Mouse (Mus musculus) cerebellum, adult 8-10 months (tissue): Measurements from ENCODE around the gene Adtrp.

ENCODE experiments used
- DNase-seq: peaks from one replicate; pipeline ENCODE4 v3.0.0; 2022

The Adtrp gene

GRCm38 (mm10) chr13:41773812-41774376 lies 73.6 kb downstream of the Adtrp start:
- no peak for DNase-seq

- DNase-seq = no peak
Observed at GRCm38 (mm10) chr13:41771061-41771460, 76.4 kb downstream of the Adtrp start.

- DNase-seq = no peak
Observed at GRCm38 (mm10) chr13:41767941-41768340, 79.5 kb downstream of the Adtrp start.

GRCm38 (mm10) chr13:41761986-41762385 lies 85.5 kb downstream of the Adtrp start:
- no peak for DNase-seq

- peak; percentile 10 for DNase-seq
Observed at GRCm38 (mm10) chr13:41760484-41760883, 87.0 kb downstream of the Adtrp start.

GRCm38 (mm10) chr13:41758550-41759465 lies 88.7 kb downstream of the Adtrp start:
- DNase-seq = peak; percentile 33

GRCm38 (mm10) chr13:41753114-41753513 lies 94.4 kb downstream of the Adtrp start:
- DNase-seq = no peak

GRCm38 (mm10) chr13:41750481-41750880 lies 97.0 kb downstream of the Adtrp start:
- no peak for DNase-seq

GRCm38 (mm10) chr13:41748866-41749265 lies 98.6 kb downstream of the Adtrp start:
- no peak for DNase-seq

- DNase-seq = no peak
Observed at GRCm38 (mm10) chr13:41747691-41748090, 99.8 kb downstream of the Adtrp start.

GRCm38 (mm10) chr13:41746971-41747615 lies 100.4 kb downstream of the Adtrp start:
- DNase-seq = peak; percentile 32

GRCm38 (mm10) chr13:41740456-41741085 lies 106.9 kb downstream of the Adtrp start:
- DNase-seq = no peak

- no peak for DNase-seq
Observed at GRCm38 (mm10) chr13:41737628-41738309, 109.7 kb downstream of the Adtrp start.

- no peak for DNase-seq
Observed at GRCm38 (mm10) chr13:41729660-41730059, 117.8 kb downstream of the Adtrp start.

GRCm38 (mm10) chr13:41727803-41728202 lies 119.7 kb downstream of the Adtrp start:
- DNase-seq = no peak

GRCm38 (mm10) chr13:41719331-41719730 lies 128.2 kb downstream of the Adtrp start:
- no peak for DNase-seq

- DNase-seq = no peak
Observed at GRCm38 (mm10) chr13:41718051-41718450, 129.4 kb downstream of the Adtrp start.
